Mouse (Mus musculus): ENCODE measurements at regions not wholly inside any gene's neighbourhood (a gene's known extent, or its start where the extent isn't known, plus 50 kb on each side); places are given as distances from the start of the nearest gene placed in this dataset.

GRCm38 (mm10) chr5:83890619-83891185 lies 526.5 kb downstream of the Epha5 start:
- DNase-seq: no peak

- DNase-seq: no peak
These were observed 517.1 kb upstream of the Tecrl start for GRCm38 (mm10) chr5:83872052-83872451.

- DNase-seq: no peak
These were observed 513.4 kb upstream of the Tecrl start for GRCm38 (mm10) chr5:83868359-83868758.

GRCm38 (mm10) chr5:83861674-83862073 lies 506.7 kb upstream of the Tecrl start:
- no peak for DNase-seq

- no peak for DNase-seq
These were observed 497.0 kb upstream of the Tecrl start for GRCm38 (mm10) chr5:83852022-83852421.

GRCm38 (mm10) chr5:83826561-83826960 lies 471.6 kb upstream of the Tecrl start:
- DNase-seq: no peak

GRCm38 (mm10) chr5:83824838-83825466 lies 470.0 kb upstream of the Tecrl start:
- no peak for DNase-seq

GRCm38 (mm10) chr5:83811309-83811708 lies 456.3 kb upstream of the Tecrl start:
- no peak for DNase-seq

GRCm38 (mm10) chr5:83800028-83800427 lies 445.0 kb upstream of the Tecrl start:
- DNase-seq: no peak

GRCm38 (mm10) chr5:83780419-83780818 lies 425.4 kb upstream of the Tecrl start:
- DNase-seq: no peak

GRCm38 (mm10) chr5:83778310-83778972 lies 423.4 kb upstream of the Tecrl start:
- DNase-seq: peak; percentile 5

GRCm38 (mm10) chr5:83741913-83742312 lies 386.9 kb upstream of the Tecrl start:
- DNase-seq: no peak

GRCm38 (mm10) chr5:83695383-83695782 lies 340.4 kb upstream of the Tecrl start:
- DNase-seq: no peak

- no peak for DNase-seq
These were observed 337.3 kb upstream of the Tecrl start for GRCm38 (mm10) chr5:83692286-83692685.

GRCm38 (mm10) chr5:83678373-83678772 lies 323.4 kb upstream of the Tecrl start:
- DNase-seq: no peak

- no peak for DNase-seq
These were observed 304.1 kb upstream of the Tecrl start for GRCm38 (mm10) chr5:83659091-83659490.

GRCm38 (mm10) chr5:83651329-83651728 lies 296.3 kb upstream of the Tecrl start:
- DNase-seq: no peak

- no peak for DNase-seq
These were observed 267.8 kb upstream of the Tecrl start for GRCm38 (mm10) chr5:83622612-83623374.

- no peak for DNase-seq
These were observed 255.8 kb upstream of the Tecrl start for GRCm38 (mm10) chr5:83610777-83611176.

GRCm38 (mm10) chr5:83593289-83593610 lies 238.3 kb upstream of the Tecrl start:
- DNase-seq: no peak

GRCm38 (mm10) chr5:83592587-83593288 lies 237.7 kb upstream of the Tecrl start:
- DNase-seq: no peak
